Mouse (Mus musculus) limb, embryonic 14.5 days (tissue): ENCODE measurements around the gene Sik2. TPM values are rescaled to one million over a fixed set of nuclear protein-coding genes. Genes with fewer than 3 reads are reported as not detected.
A peak's percentile ranks its signal among the peaks of the same experiment; 100 is the strongest.

ENCODE experiments used
- ATAC-seq: fragments of 200-750 bp; cut with Nextera tagmentation; 2 replicates; pipeline ENCODE4 v1.8.0; 2017; ENCODE audit warnings: low read depth, moderate number of reproducible peaks, moderate TSS enrichment; ENCODE audit not compliant: low FRiP score
- DNase-seq: peaks from one replicate; pipeline ENCODE4 v3.0.0-alpha.2; 2015; ENCODE audit warnings: low spot score
- H3K27ac ChIP-seq: fragments of 300-500 bp; sonication (generic); replicated peaks from 2 replicates; pipeline ENCODE4 v1.5.1; 2014; ENCODE audit warnings: low read depth, mild to moderate bottlenecking, low read length, moderate library complexity, mixed read lengths
- H3K27me3 ChIP-seq: fragments of 300-500 bp; sonication (generic); 2 replicates; pipeline ENCODE4 v1.6.1; 2014; ENCODE audit warnings: low read length, mixed read lengths; ENCODE audit not compliant: control insufficient read depth, insufficient read depth
- H3K36me3 ChIP-seq: fragments of 300-500 bp; sonication (generic); 2 replicates; pipeline ENCODE4 v1.6.1; 2014; ENCODE audit warnings: mild to moderate bottlenecking, low read length, moderate library complexity, mixed read lengths; ENCODE audit not compliant: control insufficient read depth, insufficient read depth
- H3K4me1 ChIP-seq: fragments of 300-500 bp; sonication (generic); 2 replicates; pipeline ENCODE4 v1.6.1; 2014; ENCODE audit warnings: antibody characterized with exemption, low read length, mixed read lengths; ENCODE audit not compliant: control insufficient read depth, insufficient read depth
- H3K4me2 ChIP-seq: fragments of 300-500 bp; sonication (generic); replicated peaks from 2 replicates; pipeline ENCODE4 v1.6.1; 2014; ENCODE audit warnings: low read depth, mild to moderate bottlenecking, low read length, moderate library complexity; ENCODE audit not compliant: severe bottlenecking
- H3K4me3 ChIP-seq: fragments of 300-500 bp; sonication (generic); replicated peaks from 2 replicates; pipeline ENCODE4 v1.5.1; 2014; ENCODE audit warnings: low read length
- H3K9ac ChIP-seq: fragments of 300-500 bp; sonication (generic); 2 replicates; pipeline ENCODE4 v1.6.1; 2014; ENCODE audit warnings: mild to moderate bottlenecking, low read depth, low read length, moderate library complexity; ENCODE audit not compliant: severe bottlenecking
- H3K9me3 ChIP-seq: fragments of 300-500 bp; sonication (generic); 2 replicates; pipeline ENCODE4 v1.6.1; 2016; ENCODE audit warnings: low read length; ENCODE audit not compliant: control insufficient read depth
- POLR2A ChIP-seq: fragments of 200-500 bp; IDR thresholded peaks from 2 replicates; pipeline ENCODE4 v1.8.0; 2012; ENCODE audit warnings: inconsistent platforms, mild to moderate bottlenecking, moderate library complexity, borderline replicate concordance; ENCODE audit not compliant: insufficient read depth, insufficient read length; ENCODE audit errors: extremely low read depth
- WGBS: fragments of 180-500 bp; shearing (Covaris S2); extraction: QIAGEN DNeasy Blood & Tissue Kit; methylation state at CpG from one replicate; pipeline ENCODE4 v1.1.7; 2014; 5-methylcytosine and 5-hydroxymethylcytosine counted together
- polyA plus RNA-seq, 2 experiments: library from polyadenylated mRNA; depleted of rRNA in 1 of 2; stranded (reverse) in 1 of 2; unstranded in 1 of 2; fragments of >200 nt; fragmentation: Nextera tagmentation in 1 of 2; extraction: Ambion mirVana in 1 of 2; gene quantifications; 2 replicates each; pipeline versions ENCODE4 v1.2.1 to v1.2.3; 2012 to 2014

The Sik2 gene
- polyA plus RNA-seq, 2 experiments = 15.8 to 16.3 TPM

DNA sequence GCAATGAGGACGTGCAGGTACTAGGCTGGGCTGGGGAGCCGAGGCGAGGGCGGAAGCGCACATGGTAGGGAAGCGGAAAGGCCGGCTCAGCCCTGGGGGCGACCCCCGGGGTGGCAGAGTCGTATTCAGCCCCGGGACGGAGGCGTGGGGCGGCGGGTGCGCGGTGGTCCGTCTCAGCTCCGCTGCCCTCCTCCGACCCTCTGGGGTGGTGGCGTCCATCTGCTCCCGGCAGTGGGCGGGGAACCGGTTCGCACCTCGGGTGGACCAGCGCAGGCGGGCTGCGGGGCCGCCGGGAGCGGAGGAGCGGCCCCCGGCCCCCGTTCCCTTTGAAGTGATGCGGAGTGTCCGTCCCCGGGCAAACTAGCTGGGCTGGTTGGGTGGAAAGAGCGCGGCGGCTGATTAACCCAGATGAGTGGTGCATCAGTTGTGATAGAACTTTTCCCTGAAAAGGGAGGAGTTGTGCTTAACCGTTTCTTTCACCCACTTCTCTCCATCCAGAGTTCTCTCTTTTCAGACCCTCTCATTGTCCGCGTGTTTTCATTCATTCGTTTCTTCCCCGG is 151.7 kb downstream of the Sik2 start:
- DNase-seq = no peak
- H3K9ac ChIP-seq = peak overlapping the region; percentile 81
- H3K4me1 ChIP-seq = peaks cover 9% of the 10 kb centered on the region
- peak; percentile 61 for ATAC-seq
- under 1% methylated on average over 39 of the region's 46 CpGs for WGBS
- H3K9me3 ChIP-seq = no peaks in the 10 kb centered on the region
- peak overlapping the region; percentile 81 for H3K27ac ChIP-seq
- peak overlapping the region; percentile 68 for H3K4me2 ChIP-seq
- no peak for TF ChIP-seq POLR2A
- H3K4me3 ChIP-seq = peak overlapping the region; percentile 81
- H3K27me3 ChIP-seq = no peaks in the 10 kb centered on the region
- H3K36me3 ChIP-seq = peaks cover 29% of the 10 kb centered on the region

DNA sequence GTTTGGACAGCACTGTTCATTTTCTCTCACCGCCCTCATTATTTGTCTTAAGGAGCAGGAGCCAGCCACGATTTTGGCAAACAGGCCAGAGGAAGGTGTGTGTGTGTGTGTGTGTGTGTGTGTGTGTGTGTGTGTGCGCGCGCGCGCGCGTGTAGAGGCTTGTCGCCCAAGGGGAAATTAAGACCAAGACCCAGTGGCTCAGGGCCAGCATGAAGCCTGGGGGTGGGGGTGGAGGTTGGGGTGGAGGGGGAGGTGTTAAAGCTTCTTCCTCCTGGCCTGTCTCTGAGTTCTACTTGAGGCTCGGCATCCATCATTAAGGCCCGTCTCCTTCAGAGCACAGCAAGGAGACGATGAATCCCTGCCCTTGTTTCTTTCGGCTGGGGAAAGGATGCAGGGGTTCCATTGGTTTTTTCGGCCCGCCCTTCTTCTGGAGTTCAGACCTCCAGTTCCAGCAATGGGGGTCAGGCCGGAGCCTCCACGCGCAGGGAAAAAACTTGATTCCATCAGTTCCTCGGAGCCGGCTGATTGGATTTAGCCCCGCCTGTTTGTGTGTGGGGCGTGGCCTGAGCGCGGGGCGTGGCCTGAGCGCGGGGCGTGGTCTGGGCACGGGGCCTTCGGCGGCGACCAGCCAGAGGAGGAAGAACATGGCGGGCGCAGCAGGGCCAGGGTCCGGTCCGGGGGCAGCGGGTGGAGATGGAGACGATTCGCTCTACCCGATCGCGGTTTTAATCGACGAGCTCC is 152.4 kb downstream of the Sik2 start:
- Histone ChIP-seq H3K9me3 (no peaks in the 10 kb centered on the region), H3K36me3 (peaks cover 23% of the 10 kb centered on the region), H3K4me2 (peak overlapping the region; percentile 68), H3K27ac (peak overlapping the region; percentile 81), H3K4me3 (peak overlapping the region; percentile 81), H3K4me1 (peaks cover 9% of the 10 kb centered on the region), H3K27me3 (no peaks in the 10 kb centered on the region), H3K9ac (peak overlapping the region; percentile 81)
- TF ChIP-seq POLR2A = peak; percentile 59; the same call in 1 of the 2 replicates
- ATAC-seq (peak; percentile 94), DNase-seq (peak; percentile 86)
- WGBS = 2% methylated on average over 45 of the region's 45 CpGs

DNA sequence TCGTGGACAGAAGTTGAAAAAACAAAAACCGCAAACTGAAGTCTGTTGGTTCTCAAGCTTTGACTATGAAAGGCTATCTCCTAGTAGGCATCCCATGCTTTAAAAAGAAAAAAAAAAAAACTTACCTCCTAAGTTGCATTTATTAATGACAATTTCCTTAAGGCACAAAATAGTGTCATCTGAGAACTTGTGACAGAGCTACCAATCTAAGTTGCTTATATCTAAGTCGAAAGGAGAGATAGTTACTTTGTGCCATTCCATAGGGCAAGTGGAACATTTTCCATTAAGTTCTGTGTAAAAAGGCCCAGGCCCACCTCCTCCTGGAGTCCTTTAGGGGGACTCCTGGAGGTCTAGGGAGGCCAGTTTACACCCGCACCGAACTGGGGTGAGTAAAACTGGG is 153.1 kb downstream of the Sik2 start:
- peak overlapping the region; percentile 81 for H3K27ac ChIP-seq
- H3K9me3 ChIP-seq = no peaks in the 10 kb centered on the region
- peak overlapping the region; percentile 81 for H3K4me3 ChIP-seq
- peaks cover 9% of the 10 kb centered on the region for H3K4me1 ChIP-seq
- H3K36me3 ChIP-seq = peaks cover 16% of the 10 kb centered on the region
- H3K27me3 ChIP-seq = no peaks in the 10 kb centered on the region
- no peak for DNase-seq
- peak overlapping the region; percentile 68 for H3K4me2 ChIP-seq
- TF ChIP-seq POLR2A = no peak
- H3K9ac ChIP-seq = peak overlapping the region; percentile 81; the same call in 1 of the 2 replicates
- no peak for ATAC-seq
- WGBS = 58% methylated on average over 5 of the region's 5 CpGs

DNA sequence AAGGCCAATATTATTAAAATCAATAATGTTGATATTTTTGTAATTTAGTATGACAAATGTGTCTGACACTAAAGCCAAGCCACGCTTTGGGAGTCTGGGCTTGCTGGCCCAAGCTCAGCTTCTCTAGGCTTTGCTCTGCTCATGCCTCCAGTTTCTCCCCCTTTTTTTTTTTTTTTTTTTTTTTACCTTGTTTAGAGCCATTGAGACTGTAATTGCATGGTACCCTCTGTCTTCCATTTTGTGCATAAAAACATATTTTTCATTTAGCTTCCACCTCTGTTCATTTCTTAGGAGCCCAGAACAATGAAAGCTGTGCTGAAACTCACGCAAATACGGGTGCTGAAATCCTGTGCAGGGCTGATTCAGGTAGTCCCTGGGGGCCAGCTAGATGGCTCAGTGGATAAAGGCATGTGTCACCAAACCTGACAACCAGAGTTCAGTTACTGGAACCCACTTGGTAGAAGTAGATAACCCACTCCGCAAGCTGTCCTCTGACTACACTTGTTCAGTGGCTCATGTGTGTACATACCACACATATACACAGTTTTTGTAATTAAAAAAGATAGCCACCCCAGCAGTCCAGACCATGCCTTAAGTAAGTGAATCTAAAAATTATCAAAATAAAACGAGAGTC is 153.6 kb downstream of the Sik2 start:
- no peak for TF ChIP-seq POLR2A
- Histone ChIP-seq H3K27ac (no peak overlapping the region), H3K4me2 (no peak overlapping the region), H3K9me3 (no peaks in the 10 kb centered on the region), H3K4me1 (peaks cover 12% of the 10 kb centered on the region), H3K9ac (no peak overlapping the region), H3K27me3 (no peaks in the 10 kb centered on the region), H3K36me3 (peaks cover 12% of the 10 kb centered on the region), H3K4me3 (no peak overlapping the region)
- ATAC-seq (no peak), DNase-seq (no peak)
- WGBS = 90% methylated on average over 5 of the region's 5 CpGs

DNA sequence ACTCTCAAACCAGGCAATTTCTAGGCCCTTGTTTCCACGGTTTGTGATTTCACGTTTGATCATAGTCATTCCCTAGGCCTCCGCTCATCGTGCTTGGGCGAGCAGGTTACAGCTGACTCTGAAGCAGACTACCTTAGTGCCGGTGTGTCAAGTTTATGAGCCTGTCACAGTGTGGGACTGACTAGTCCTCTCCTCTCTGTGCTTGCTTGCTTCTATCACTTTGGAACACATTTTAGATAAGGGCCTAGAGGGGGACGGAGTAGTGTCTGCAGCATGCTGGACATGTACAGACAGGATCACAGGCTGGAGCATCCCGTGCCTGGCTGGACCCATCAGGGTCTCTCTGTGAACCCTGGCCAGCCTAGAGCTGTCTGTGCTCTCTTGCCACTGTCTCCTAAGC is 154.5 kb downstream of the Sik2 start:
- no peak overlapping the region for H3K4me3 ChIP-seq
- TF ChIP-seq POLR2A = no peak
- H3K36me3 ChIP-seq = peaks cover 3% of the 10 kb centered on the region
- ATAC-seq = no peak
- no peak overlapping the region for H3K27ac ChIP-seq
- DNase-seq = no peak
- no peaks in the 10 kb centered on the region for H3K9me3 ChIP-seq
- 51% methylated on average over 8 of the region's 8 CpGs for WGBS
- H3K4me2 ChIP-seq = no peak overlapping the region
- H3K9ac ChIP-seq = no peak overlapping the region
- H3K4me1 ChIP-seq = peaks cover 19% of the 10 kb centered on the region
- H3K27me3 ChIP-seq = no peaks in the 10 kb centered on the region
